Mouse (Mus musculus) midbrain, postnatal 0 days (tissue): ENCODE measurements at regions not wholly inside any gene's neighbourhood (a gene's known extent, or its start where the extent isn't known, plus 50 kb on each side); places are given as distances from the start of the nearest gene placed in this dataset.

Experiments used
- ATAC-seq: fragments of 200-750 bp; cut with Nextera tagmentation; 2 replicates; pipeline ENCODE4 v1.8.0; 2017; ENCODE audit warnings: moderate number of reproducible peaks, mild to moderate bottlenecking, moderate TSS enrichment, moderate library complexity; ENCODE audit not compliant: low FRiP score
- DNase-seq: peaks from one replicate; pipeline ENCODE4 v3.0.0-alpha.2; 2015; ENCODE audit warnings: low spot score
- H3K27ac ChIP-seq: fragments of 300-500 bp; sonication (generic); 2 replicates; pipeline ENCODE4 v1.5.1; 2014; ENCODE audit warnings: low read depth, mild to moderate bottlenecking, low read length, mixed read lengths
- H3K27me3 ChIP-seq: fragments of 300-500 bp; sonication (generic); 2 replicates; pipeline ENCODE4 v1.6.1; 2014; ENCODE audit warnings: low read length, control low read depth, mixed read lengths; ENCODE audit not compliant: insufficient read depth
- H3K36me3 ChIP-seq: fragments of 300-500 bp; sonication (generic); 2 replicates; pipeline ENCODE4 v1.6.1; 2014; ENCODE audit warnings: low read length, control low read depth, mixed read lengths; ENCODE audit not compliant: insufficient read depth
- H3K4me1 ChIP-seq: fragments of 300-500 bp; sonication (generic); 2 replicates; pipeline ENCODE4 v1.6.1; 2014; ENCODE audit warnings: mild to moderate bottlenecking, control low read depth, antibody characterized with exemption, low read length, mixed read lengths; ENCODE audit not compliant: insufficient read depth
- H3K4me2 ChIP-seq: fragments of 300-500 bp; sonication (generic); 2 replicates; pipeline ENCODE4 v1.6.1; 2014; ENCODE audit warnings: low read depth, mild to moderate bottlenecking, low read length, mixed read lengths; ENCODE audit not compliant: poor library complexity, severe bottlenecking
- H3K4me3 ChIP-seq: fragments of 300-500 bp; sonication (generic); 2 replicates; pipeline ENCODE4 v1.5.1; 2014; ENCODE audit warnings: low read depth, mild to moderate bottlenecking, low read length, moderate library complexity
- H3K9ac ChIP-seq: fragments of 300-500 bp; sonication (generic); replicated peaks from 2 replicates; pipeline ENCODE4 v1.6.1; 2014; ENCODE audit warnings: mild to moderate bottlenecking, low read length, moderate library complexity, mixed read lengths; ENCODE audit not compliant: poor library complexity, severe bottlenecking
- H3K9me3 ChIP-seq: fragments of 300-500 bp; sonication (generic); 2 replicates; pipeline ENCODE4 v1.6.1; 2016; ENCODE audit warnings: low read length, control low read depth
- CTCF ChIP-seq: IDR thresholded peaks from 2 replicates; pipeline ENCODE4 v1.5.1; 2016; ENCODE audit warnings: antibody characterized with exemption, mild to moderate bottlenecking
- WGBS: fragments of 180-500 bp; shearing (Covaris S2); extraction: QIAGEN DNeasy Blood & Tissue Kit; methylation state at CpG from one replicate; pipeline ENCODE4 v1.1.7; 2014; 5-methylcytosine and 5-hydroxymethylcytosine counted together

- Histone ChIP-seq H3K9ac (no peak overlapping the region), H3K4me1 (no peaks in the 10 kb centered on the region), H3K4me3 (no peak overlapping the region), H3K27me3 (peaks cover 4% of the 10 kb centered on the region; the same call in 1 of the 2 replicates), H3K9me3 (no peaks in the 10 kb centered on the region), H3K36me3 (no peaks in the 10 kb centered on the region), H3K27ac (no peak overlapping the region), H3K4me2 (no peak overlapping the region)
- no peak for TF ChIP-seq CTCF
- WGBS: 58% methylated on average over 5 of the region's 5 CpGs
- ATAC-seq: no peak
- DNase-seq: no peak
These were observed 199.7 kb upstream of the 1700056E22Rik start for GRCm38 (mm10) chr1:184233741-184234255.

DNA sequence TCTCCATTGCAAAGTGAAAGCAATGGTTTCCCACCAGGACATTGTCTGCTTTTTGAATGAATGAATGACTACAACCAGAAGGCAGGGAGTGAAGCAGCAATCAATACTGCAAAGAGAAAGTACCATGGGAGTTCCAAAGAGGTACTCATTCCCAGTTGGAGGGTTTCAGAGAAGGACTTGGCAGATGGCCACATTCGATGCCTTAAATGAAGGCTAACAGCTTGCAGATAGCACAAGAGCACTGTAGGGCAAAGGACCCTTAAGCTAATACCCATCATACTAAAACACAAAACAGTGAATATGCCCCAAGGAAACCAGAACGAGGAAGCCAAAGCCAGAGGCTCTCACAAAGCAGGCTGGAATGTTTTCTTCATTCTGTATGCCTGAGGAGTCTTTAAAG lies 188.2 kb upstream of the 1700056E22Rik start:
- Histone ChIP-seq H3K4me3 (no peak overlapping the region), H3K27me3 (no peaks in the 10 kb centered on the region), H3K4me1 (no peaks in the 10 kb centered on the region), H3K36me3 (no peaks in the 10 kb centered on the region), H3K9me3 (no peaks in the 10 kb centered on the region), H3K27ac (no peak overlapping the region), H3K4me2 (no peak overlapping the region), H3K9ac (no peak overlapping the region)
- DNase-seq (no peak), ATAC-seq (no peak)
- WGBS: 66% methylated on average over 2 of the region's 2 CpGs
- TF ChIP-seq CTCF: no peak

DNA sequence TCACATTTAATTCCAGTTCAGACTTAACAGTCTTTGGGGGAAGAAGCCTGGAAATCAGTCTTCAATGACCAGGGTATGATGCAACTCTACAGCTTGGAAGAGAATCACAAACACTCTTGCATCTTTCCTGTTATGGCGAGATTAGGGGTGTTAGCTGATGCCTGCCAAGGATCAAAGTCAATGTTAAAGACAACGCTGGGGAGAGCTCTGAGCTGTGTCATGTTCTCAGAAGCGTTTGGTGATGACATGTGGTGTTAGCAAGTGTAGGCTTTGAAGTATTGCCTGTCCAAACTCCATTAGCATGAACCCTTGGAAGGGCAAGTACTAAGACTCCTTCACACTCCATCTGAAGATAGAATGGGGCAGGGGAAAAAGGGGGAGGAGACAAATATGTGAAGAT lies 187.7 kb upstream of the 1700056E22Rik start:
- no peaks in the 10 kb centered on the region for H3K27me3 ChIP-seq
- no peaks in the 10 kb centered on the region for H3K4me1 ChIP-seq
- no peak for TF ChIP-seq CTCF
- no peaks in the 10 kb centered on the region for H3K36me3 ChIP-seq
- H3K27ac ChIP-seq: no peak overlapping the region
- H3K9ac ChIP-seq: no peak overlapping the region
- 78% methylated on average over 3 of the region's 3 CpGs for WGBS
- DNase-seq: no peak
- H3K9me3 ChIP-seq: no peaks in the 10 kb centered on the region
- H3K4me2 ChIP-seq: no peak overlapping the region
- H3K4me3 ChIP-seq: no peak overlapping the region
- ATAC-seq: no peak

GRCm38 (mm10) chr1:184197272-184197671 lies 163.2 kb upstream of the 1700056E22Rik start:
- no peak for TF ChIP-seq CTCF
- WGBS: 89% methylated on average over 4 of the region's 4 CpGs
- no peak for ATAC-seq
- Histone ChIP-seq H3K27me3 (no peaks in the 10 kb centered on the region), H3K4me1 (no peaks in the 10 kb centered on the region), H3K27ac (no peak overlapping the region), H3K36me3 (no peaks in the 10 kb centered on the region), H3K9me3 (no peaks in the 10 kb centered on the region), H3K4me3 (no peak overlapping the region), H3K4me2 (no peak overlapping the region), H3K9ac (no peak overlapping the region)
- DNase-seq: no peak

GRCm38 (mm10) chr1:184191325-184191724 lies 157.2 kb upstream of the 1700056E22Rik start:
- Histone ChIP-seq H3K36me3 (no peaks in the 10 kb centered on the region), H3K27ac (no peak overlapping the region), H3K4me3 (no peak overlapping the region), H3K4me1 (no peaks in the 10 kb centered on the region), H3K9ac (no peak overlapping the region), H3K9me3 (no peaks in the 10 kb centered on the region), H3K27me3 (no peaks in the 10 kb centered on the region), H3K4me2 (no peak overlapping the region)
- DNase-seq (no peak), ATAC-seq (no peak)
- 62% methylated on average over 3 of the region's 3 CpGs for WGBS
- no peak for TF ChIP-seq CTCF

DNA sequence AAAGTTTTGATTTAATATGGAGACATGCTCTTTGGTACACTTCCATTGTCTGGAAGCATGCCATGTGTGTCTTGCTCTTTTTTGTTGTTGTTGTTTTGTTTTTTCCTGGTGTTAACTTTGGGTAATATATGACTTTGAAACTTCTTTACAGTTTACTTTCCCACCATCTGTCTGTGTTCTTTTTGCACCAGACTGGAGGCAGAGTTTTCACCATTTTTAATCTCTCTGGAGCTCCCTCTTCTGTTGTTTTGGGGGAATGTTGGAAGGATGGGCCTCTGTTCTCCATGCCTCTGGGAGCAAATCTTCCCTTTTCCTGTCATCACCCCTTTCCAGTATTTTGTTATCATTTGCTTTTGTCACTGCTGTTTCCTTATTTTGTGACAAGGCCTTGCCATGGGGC lies 153.5 kb upstream of the 1700056E22Rik start:
- Histone ChIP-seq H3K4me2 (no peak overlapping the region), H3K36me3 (no peaks in the 10 kb centered on the region), H3K4me3 (no peak overlapping the region), H3K27me3 (no peaks in the 10 kb centered on the region), H3K9me3 (no peaks in the 10 kb centered on the region), H3K9ac (no peak overlapping the region), H3K27ac (no peak overlapping the region), H3K4me1 (no peaks in the 10 kb centered on the region)
- ATAC-seq: no peak
- peak; percentile 53 for TF ChIP-seq CTCF
- no peak for DNase-seq
